Mouse (Mus musculus): ENCODE results near the gene Bpgm.

Bpgm gene

DNA sequence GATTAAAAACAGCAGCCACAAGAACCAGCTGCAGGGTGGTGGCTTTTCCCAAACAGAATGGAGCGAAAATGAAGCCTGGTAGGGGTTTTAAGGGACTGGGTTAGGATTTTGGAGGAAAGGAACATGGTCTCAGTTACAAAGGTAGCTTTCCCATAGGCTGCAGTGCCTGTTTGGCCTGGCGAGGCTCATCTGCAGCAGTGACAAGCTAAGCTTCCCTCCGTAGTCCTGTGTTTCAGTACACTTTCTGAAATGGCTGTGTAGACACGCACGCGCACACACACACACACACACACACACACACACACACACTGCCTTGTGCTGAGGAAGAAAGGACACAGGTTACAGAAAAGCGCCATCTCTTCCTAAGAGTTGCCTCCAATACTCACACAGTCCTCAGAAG is 7.8 kb downstream of the Bpgm start:
- no peak for DNase-seq (ENCODE audit: low read depth, low spot score)

DNA sequence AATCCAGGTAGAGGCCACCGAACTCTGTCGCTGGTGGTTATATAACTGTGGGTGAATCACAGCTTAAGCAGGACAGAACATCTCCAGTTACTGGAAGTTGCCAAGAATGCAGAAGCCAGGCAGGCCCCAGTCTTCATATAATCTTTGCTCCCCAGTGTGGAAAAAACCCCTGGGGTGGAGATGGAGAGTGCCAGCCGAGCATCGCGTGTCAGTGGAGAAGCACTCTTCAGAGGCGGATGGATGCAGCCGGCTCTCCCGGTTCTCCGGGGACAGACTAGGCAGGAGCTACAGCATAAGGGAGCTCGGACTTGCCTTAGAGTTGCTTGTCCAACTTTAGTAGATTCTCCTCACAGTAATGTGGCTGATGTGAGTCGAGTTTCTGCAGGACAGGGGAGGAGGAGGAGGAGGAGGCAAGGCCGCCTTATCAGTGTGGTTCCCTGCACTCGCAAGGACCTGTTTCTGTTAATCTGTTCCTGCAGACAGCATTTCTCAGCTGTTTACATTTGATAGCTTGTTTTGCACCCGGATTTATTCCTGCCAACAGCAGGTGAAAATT is 10.1 kb downstream of the Bpgm start:
- no peak for DNase-seq (ENCODE audit: low read depth, low spot score)

DNA sequence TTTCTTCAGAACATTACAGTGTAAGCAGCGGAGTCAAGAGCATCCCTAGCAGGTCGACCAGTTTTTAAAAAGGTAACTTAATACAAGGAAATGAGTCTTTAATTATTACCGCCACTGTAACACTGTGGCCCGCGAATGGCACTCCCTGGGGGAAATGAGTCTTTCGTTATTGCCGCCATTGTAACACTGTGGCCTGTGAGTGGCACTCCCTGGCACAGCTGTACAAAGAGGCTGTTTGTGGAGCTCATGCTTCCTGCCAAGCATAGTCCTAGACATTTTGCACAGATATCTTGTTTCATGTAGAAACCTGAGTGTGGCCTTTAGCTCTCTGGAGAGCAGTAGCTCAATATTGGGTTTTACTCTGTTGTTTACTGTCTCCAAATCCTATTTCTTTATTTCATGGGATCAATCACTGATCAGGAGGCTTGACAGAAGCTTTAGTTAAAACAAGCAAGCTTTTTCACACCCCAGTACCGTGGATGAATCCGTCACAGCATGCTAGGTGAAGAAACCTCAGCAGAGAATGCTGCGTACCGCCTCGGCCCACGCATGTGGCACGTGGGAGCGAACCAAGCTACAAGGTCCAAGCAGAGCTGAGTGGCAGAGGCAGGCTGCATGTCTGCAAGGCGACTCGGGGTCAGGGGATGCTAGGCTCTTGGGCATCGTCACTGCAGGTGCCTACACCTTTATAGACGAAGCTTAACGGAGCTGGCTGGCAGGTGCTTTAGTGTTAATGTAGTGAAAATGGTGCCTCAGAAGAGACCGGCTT is 17.5 kb downstream of the Bpgm start:
- DNase-seq (ENCODE audit: low read depth, low spot score): no peak

DNA sequence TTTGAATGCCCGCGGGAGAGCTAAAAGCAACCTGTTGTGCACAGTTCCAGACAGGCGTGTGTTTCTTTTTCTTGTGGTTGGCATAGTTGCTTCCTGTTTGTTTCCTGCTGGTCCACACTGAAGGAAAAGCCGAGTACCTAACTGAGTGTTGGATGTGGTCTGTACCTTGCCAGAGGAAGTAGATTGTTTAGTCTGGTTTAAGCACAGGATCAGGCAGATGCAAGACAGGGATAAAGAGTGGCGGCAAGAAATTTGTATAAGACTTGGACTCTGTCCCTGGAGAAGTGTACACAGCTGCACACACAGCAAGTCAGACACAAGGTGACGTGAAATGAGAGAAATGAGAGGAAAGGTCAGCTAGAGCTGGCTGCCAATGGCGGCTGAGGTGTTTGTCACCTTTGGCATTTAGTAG is 19.1 kb downstream of the Bpgm start:
- DNase-seq (ENCODE audit: low read depth, low spot score): no peak

DNA sequence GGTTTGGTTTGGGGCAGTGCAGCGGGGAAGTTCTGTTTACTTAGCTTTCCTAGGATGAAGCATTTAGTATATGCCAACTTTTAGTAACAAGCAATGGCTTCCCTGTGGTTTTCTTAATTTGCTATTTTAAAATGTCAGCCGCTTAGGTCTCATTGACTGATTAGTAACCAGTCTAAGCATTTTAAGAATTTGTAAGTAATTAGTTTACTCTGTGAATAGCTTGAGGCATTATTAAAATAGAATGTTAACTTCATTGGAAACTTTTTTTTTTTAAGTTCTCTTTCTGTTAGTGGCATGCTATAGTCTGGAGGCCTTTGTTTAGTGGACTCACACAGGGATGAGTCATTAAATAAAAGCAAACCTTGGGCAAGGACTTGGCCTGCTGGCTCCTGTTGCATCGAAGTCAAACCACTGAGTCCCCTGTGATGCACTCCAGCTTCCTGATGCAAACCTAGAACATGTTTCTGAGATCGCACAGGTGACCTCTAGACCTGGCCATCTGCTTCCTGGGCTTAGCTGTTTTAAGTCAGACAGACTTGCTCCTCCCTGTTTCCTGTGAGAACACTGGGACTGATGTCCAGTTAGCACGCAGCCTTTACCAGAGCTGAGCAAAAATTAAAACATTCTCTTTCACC is 22.1 kb downstream of the Bpgm start:
- DNase-seq (ENCODE audit: low read depth, low spot score): no peak

DNA sequence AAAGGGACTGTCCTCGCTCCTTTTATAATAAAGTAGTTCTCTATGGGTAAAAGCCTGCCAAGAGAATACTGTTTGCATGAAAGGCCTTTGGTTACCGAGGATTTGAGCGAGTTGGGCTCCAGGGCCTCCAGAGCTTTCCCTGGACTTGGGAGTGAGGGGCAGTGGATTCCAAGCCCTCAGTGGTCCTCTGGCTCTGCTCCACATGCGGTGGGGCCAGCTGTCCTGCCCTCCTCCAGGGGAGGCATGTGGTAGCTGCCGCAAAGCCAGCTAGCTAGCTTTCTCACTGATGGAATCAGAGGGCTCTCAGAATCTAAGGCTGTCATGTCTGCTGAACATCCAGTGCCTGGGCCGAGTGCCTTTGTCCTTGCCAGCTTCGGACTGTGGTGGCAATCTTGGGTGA is 26.3 kb downstream of the Bpgm start:
- DNase-seq (ENCODE audit: low read depth, low spot score): no peak

DNA sequence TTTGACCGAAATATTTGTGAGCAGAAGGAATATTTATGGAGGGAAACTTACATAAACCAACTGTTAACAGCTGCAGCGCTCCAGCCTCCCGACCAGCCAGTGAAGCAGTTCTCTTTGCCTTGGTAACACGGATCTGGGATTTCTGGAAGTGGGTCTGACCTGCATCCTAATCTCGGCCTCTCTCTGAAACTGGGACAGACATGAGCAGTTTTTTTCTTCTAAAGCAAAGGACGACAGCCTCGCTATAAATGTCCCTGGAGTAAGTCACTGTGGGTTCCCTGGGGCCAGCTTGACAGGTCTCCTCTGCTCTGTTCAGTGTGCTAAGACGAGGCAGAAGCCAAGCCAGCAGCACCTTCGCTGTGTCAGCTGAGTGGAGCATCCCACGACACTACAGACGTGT is 29.9 kb downstream of the Bpgm start:
- no peak for DNase-seq (ENCODE audit: low read depth, low spot score)

DNA sequence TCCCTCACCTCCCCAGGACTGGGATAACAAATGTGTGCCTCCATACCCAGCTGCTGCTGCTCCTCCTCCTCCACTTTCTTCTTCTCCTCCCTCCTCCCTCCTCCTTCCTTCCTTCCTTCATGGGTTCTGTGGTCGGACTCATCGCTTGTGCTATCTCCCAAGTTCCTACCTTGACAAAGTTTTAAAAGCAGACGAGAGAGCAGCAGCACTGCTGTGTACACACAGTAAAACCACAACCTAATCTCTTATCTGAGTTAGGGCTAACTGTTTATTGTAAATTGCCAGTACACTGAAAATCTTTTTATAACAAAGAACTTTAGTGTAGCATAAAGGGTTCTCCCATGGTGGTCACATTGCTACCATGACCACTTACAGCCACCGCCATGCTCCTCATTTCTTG is 31.6 kb downstream of the Bpgm start:
- DNase-seq (ENCODE audit: low read depth, low spot score): no peak

DNA sequence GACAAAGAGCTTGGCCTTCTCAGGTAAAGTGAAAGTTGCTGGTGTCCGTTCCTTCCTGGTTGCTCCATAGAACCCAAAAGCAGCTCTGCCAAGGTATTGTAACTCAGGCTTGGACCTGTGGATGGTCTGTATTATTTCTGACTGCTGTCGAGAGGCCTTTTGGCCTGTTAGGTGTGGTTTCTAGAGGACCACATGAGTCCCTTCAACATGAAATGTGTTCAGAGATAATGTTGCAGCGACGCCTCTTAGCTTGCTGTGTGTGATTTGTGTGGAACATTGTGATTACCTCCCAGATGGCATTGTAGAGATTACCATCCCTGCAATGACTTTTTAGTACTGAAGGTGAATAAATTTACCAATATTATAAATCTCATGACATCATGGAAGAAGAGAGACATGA is 32.0 kb downstream of the Bpgm start:
- no peak for DNase-seq (ENCODE audit: low read depth, low spot score)

DNA sequence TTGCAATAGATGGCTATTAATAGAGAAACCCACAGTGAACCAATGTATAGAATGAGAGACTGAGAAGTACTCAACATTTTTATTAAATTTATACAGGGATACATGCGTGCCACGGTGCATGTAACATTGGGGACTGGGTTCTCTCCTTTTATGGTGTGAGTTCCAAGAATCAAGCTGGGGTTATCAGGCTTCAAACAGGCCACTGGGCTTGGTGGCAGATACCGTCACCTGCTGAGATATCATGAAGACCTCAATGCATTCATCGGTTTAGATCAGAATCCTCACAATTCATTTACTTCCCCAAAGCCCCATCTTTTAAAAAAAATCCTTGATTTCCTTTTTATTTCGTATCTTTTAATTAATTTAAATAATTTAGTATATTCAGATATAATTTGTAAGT is 34.3 kb downstream of the Bpgm start:
- no peak for DNase-seq (ENCODE audit: low read depth, low spot score)

DNA sequence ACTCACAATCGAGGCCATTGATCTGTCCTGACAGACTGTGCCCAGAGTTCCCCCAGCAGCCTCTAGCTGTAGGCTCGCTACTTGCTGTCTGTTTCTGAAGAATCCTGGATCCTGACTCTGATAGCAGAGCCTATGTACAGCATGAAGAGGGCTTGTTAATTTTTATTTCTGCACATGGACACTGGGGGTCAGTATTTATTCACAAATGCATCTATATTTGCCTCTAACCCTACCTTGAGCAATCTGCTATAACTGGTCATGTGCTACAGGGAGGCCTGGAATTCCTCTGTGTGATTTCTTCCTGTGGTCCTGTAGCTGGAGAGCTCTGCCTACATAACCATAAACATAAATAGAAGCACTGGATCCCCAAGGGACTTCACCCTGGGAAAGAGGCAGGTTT is 35.4 kb downstream of the Bpgm start:
- DNase-seq (ENCODE audit: low read depth, low spot score): peak; percentile 76

DNA sequence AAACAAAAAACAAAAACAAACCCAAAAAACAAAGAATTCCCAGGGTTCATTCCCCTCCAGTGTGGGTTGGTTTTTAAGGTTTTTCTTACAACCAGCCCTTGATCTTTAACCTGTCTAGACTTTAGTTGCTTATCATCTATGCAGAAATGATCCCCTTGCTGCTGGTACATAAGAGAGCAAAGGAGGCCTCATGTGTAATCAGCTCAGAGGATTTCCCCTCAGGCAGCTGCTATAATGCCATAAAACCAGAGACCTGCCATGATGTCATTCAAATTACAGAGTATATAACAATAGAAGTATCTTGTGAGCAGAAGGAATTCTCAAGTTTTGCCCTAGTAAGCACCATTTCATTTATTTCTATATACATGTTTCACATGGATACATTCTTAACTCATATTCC is 36.7 kb downstream of the Bpgm start:
- DNase-seq (ENCODE audit: low read depth, low spot score): no peak

DNA sequence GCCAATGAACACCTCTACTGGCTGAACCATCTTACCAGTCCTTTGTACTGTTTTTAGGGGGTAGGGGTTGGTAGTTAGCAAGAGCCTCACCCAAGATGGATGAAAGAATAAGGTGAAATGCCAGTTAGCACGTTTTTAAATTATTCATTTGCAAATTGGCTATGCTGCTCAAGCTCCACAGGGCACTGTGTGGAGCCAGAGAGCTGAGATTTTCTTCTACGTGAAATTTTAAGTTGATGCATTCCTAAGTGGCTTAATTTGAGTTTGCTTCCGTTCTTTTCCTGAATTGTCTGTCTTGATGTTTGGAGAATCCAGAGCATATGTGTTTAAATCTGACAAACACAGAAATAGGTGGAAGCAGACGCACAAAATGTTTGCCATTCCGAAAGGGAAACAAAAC is 38.6 kb downstream of the Bpgm start:
- DNase-seq (ENCODE audit: low read depth, low spot score): no peak

DNA sequence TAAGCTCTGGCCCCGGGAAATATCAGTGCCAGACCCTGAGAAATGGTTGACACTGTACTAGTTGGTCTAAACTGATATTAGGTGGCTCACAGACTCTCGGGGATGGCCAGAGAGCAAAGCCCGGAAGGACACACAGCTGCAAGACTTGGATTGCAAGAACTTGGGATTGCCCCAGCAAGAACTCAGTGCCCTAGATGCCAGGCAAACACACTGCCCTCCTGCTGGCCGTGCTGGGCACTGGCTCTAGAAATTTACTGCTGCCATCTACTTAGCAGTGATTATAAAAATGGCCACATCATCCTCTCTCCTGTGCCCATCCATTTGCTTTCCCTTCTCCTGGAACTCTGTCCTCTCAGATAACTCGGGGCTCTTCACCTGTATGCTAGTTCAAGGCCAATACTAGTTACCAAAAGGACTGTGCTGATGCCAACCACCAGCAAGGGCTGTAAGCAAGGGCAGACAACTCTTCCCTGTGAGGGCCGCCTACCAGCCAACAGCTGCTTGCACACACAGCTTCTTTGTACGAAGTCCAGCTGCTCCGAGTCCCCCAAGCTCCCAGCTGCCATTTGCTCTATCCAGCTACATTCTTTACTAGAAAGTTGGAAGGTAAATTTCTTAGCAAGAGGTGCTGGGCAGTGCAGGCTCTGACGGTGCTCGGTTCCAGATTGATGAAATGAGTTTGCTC is 39.2 kb downstream of the Bpgm start:
- no peak for DNase-seq (ENCODE audit: low read depth, low spot score)

DNA sequence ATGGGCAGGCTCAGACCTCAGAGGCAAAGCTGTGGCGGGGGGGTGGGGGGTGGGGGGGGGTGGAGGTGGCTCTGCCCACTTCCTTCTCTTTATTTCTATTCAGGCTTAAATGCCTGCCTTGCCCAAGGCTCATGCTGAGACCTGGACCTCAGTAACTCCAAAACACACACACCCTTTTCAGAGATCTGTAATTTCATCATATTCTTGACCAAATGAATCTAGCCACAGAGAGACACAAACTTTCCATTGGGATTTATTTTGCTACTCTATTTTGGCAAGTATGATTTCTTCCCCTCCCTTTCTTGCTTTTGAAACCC is 39.7 kb downstream of the Bpgm start:
- no peak for DNase-seq (ENCODE audit: low read depth, low spot score)

DNA sequence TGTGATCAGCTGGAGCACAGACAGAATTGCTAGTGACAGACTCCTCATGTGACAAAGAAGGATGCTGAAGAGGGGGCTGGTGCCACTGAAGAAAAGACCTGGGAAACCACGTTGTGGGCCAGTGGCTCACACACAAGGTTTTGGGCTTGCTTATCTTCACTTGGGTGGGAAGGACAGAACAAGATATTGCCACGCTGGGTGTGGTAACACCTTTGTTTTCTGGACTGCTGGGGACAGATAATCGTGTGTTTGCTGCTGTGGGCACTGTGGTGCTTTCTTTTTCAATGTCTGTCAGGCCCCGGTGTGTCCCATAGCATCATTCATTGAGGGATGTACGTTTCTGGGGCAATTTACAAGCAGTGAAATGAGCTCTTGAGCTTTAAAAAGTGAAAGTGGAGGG is 41.7 kb downstream of the Bpgm start:
- DNase-seq (ENCODE audit: low read depth, low spot score): no peak

DNA sequence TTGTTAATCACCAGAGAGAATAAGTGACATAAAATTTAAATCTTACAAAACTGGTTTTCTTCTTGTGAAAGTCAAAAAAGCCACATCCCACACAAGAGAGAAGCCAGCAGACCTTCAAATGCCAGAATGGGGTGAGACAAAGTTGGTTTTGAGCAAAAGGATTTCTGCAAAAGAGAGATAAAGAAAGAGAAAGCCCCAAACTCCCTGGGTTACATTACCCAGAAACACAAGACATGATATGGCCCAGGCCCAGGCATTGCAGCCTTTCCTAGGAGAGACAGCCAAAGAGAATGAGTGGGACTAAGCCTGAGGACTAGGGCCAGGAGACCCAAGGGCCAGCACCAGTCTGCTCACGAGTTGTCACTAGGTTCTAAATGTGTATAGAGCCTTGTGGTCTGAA is 43.1 kb downstream of the Bpgm start:
- DNase-seq (ENCODE audit: low read depth, low spot score): no peak

DNA sequence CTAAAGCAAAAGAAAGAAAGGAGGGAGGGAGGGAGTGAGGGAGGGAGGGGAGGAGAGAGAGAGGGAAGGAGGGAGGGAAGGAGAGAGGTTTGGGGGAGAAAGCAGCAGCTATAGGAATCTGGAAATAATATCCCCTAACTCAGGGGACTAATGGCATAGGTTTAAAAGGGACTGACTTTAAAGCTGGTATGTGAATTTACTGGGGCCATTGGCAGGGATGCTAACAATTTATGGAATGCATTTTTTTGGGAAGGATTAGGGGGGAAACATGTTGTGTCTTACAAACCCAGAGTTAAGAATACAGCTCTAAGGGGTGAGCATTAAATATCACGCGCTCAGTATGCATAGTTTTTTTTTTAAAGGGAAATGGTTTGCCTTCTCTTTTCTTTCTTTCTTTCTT is 44.5 kb downstream of the Bpgm start:
- DNase-seq (ENCODE audit: low read depth, low spot score): no peak

DNA sequence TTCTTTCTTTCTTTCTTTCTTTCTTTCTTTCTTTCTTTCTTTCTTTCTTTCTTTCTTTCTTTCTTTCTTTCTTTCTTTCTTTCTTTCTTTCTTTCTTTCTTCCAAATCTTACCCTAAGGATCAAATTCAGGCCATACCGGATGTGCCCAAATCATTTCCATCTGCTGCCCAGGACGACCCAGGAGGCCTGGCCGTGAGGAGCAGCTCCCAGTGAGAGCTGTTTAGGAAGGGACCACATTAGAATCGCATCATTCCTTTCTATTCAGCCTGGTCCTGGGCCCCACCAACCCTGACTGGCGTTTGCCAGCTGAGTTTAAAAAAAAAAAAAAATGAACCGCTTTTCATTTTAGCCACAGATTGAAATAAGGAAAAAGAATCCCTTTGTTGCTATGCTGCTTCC is 44.9 kb downstream of the Bpgm start:
- DNase-seq (ENCODE audit: low read depth, low spot score): peak; percentile 40

DNA sequence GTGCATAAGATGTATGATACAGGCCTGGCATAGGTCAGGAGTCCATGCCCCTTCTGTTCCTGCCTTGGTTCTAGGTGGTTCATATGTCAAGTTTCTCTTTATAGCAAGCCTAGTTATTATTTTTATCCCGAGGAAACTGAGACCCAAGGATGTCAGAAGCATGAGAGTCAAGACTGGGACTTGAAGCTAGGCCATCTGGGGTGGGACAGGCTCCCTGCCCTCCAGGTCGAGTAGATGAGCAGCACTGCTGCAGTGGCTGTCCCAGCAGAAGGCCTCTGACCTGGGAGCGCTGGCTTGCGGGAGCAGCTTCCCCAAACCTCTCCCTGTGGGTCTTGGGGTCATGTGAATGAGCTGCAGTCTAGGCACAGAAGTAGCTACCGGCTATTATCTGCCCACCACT is 47.5 kb downstream of the Bpgm start:
- DNase-seq (ENCODE audit: low read depth, low spot score): no peak

DNA sequence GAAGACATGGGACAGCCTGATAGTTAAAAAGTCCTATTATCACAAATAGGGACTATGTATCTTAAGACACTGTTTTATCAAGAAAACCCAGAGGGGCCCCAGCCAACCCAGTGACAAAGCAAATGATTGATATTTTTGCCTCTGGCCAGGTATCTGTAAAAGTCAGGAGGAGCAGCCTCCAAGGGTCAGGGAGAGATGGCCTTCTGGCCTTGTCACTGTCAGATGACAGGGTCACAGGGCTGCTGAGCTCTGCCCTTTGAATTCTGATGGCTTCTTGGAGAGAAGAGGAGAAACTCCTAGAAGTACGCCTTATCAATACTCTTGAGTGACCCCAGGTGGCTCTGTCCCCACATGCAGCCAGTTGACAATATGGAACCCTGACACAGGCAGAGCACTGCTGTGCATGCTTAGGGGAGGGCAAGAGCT is 49.5 kb downstream of the Bpgm start:
- no peak for DNase-seq (ENCODE audit: low read depth, low spot score)

DNA sequence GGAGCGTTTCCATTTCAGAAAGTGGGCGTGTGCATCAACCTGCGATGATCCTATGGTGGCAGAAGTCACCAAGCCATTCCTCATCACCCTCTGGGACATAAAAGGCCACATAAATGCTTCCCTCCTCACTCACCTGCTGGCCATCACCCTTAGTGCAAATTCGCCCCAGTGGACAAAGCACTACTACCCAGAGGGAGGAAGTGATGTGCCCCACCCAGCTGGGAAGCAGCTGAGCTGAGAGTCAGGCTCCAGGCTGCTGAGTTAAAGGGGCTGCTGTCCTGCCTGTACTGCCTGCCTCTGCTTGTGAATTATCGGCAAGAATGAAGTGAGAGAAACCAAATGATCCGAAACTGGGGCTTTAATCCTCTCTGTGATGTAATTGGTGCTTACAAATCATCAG is 49.9 kb downstream of the Bpgm start:
- no peak for DNase-seq (ENCODE audit: low read depth, low spot score)

DNA sequence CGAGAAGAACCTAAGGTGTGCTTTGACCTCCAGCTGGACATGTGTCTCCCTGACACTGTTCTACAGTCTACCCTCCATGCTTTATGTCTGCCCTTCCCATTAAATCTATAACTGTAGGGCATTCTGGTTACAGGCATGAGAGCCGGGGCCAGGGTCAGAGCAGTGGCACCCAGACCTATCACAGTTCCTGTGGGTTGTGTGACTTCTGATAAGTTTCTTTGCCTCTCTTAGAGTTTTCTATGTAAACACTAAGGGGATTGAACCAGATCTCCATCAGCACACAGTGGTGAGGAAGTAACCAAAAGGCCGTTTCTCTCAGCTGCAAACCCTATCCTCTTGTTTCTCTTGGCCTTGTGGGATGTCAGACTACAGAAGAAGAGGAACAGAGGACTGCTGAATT is 50.4 kb downstream of the Bpgm start:
- DNase-seq (ENCODE audit: low read depth, low spot score): no peak
